Mouse (Mus musculus) left cerebral cortex, postnatal 25 days (tissue): ENCODE measurements around the gene Bcl2l12. TPM values are rescaled to one million over a fixed set of nuclear protein-coding genes. Genes with fewer than 3 reads are reported as not detected.

Source experiments
- microRNA-seq, 2 experiments: library from miRNA; unstranded; fragments of <30 nt; microRNA quantifications; one replicate each; pipeline ENCODE4 v1.2.0; 2022
- total RNA-seq, 2 experiments: library from RNA; stranded (reverse); gene quantifications; 2 replicates each; pipeline ENCODE4 v1.2.3; 2021

Gene Bcl2l12
- total RNA-seq, 2 experiments from 2014 or later: 2.7 TPM

Small RNA genes within 50 kb of the gene (microRNA-seq; reads per million reads assigned to microRNA genes)
- gene Mir7054: 2.0 to 3.2 reads per million in 2 experiments

Other genes starting within 250 kb of the Bcl2l12 start
- under 1 TPM; 0.41 to 0.78 TPM for gene Zfp473, start 247.7 kb downstream of the Bcl2l12 start, total RNA-seq
- 10 to 100 TPM; 27.3 to 30.4 TPM for gene Nup62, start 182.6 kb downstream of the Bcl2l12 start, total RNA-seq
- gene Il4i1, start 182.3 kb downstream of the Bcl2l12 start, total RNA-seq: 1 to 10 TPM; 1.9 to 2.4 TPM
- gene Atf5, start 182.1 kb downstream of the Bcl2l12 start, total RNA-seq: 10 to 100 TPM; 23.3 to 25.5 TPM
- 10 to 100 TPM; 78.5 to 79.1 TPM for gene Akt1s1, start 149.7 kb downstream of the Bcl2l12 start, total RNA-seq
- gene Tbc1d17, start 149.6 kb downstream of the Bcl2l12 start, total RNA-seq: 10 to 100 TPM; 61.6 to 72.9 TPM
- 10 to 100 TPM; 26.4 to 27.3 TPM for gene Pnkp, start 141.6 kb downstream of the Bcl2l12 start, total RNA-seq
- 100 to 1,000 TPM; 286 to 287 TPM for gene Ptov1, start 128.9 kb downstream of the Bcl2l12 start, total RNA-seq
- 10 to 100 TPM; 88.8 to 89.5 TPM for gene Med25, start 106.0 kb downstream of the Bcl2l12 start, total RNA-seq
- 10 to 100 TPM; 20.7 to 25.5 TPM for gene Fuz, start 102.6 kb downstream of the Bcl2l12 start, total RNA-seq
- 100 to 1,000 TPM; 325 to 334 TPM for gene Ap2a1, start 69.2 kb downstream of the Bcl2l12 start, total RNA-seq
- 1 to 10 TPM; 1.6 to 3.6 TPM for gene Tsks, start 55.5 kb downstream of the Bcl2l12 start, total RNA-seq
- gene Cpt1c, start 23.9 kb downstream of the Bcl2l12 start, total RNA-seq: 10 to 100 TPM; 89.3 to 95.9 TPM
- gene Prmt1, start 12.1 kb downstream of the Bcl2l12 start, total RNA-seq: 100 to 1,000 TPM; 140 to 163 TPM
- 10 to 100 TPM; 31.4 to 42.7 TPM for gene Irf3, start 1.1 kb downstream of the Bcl2l12 start, total RNA-seq
- gene Scaf1, start 17.7 kb upstream of the Bcl2l12 start, total RNA-seq: 100 to 1,000 TPM; 161 to 163 TPM
- 10 to 100 TPM; 12.0 to 13.8 TPM for gene Rras, start 19.2 kb upstream of the Bcl2l12 start, total RNA-seq
- 10 to 100 TPM; 59.1 to 65.5 TPM for gene Prr12, start 54.2 kb upstream of the Bcl2l12 start, total RNA-seq
- 10 to 100 TPM; 48.5 to 53.0 TPM for gene Nosip, start 63.7 kb upstream of the Bcl2l12 start, total RNA-seq
- 1 to 10 TPM; 7.3 to 7.6 TPM for gene Prrg2, start 64.0 kb upstream of the Bcl2l12 start, total RNA-seq
- gene Rcn3, start 93.5 kb upstream of the Bcl2l12 start, total RNA-seq: 1 to 10 TPM; 5.3 to 6.0 TPM
- gene Fcgrt, start 105.1 kb upstream of the Bcl2l12 start, total RNA-seq: 10 to 100 TPM; 22.7 to 24.1 TPM
- gene Rps11, start 125.7 kb upstream of the Bcl2l12 start, total RNA-seq: 100 to 1,000 TPM; 410 to 413 TPM
- 100 to 1,000 TPM; 630 to 639 TPM for gene Rpl13a, start 130.0 kb upstream of the Bcl2l12 start, total RNA-seq
- not detected for gene Gm45713, start 137.5 kb upstream of the Bcl2l12 start, total RNA-seq
- gene Flt3l, start 137.7 kb upstream of the Bcl2l12 start, total RNA-seq: 1 to 10 TPM; 3.3 to 5.4 TPM
- 10 to 100 TPM; 45.8 to 49.3 TPM for gene Pih1d1, start 155.6 kb upstream of the Bcl2l12 start, total RNA-seq
- 10 to 100 TPM; 13.6 to 14.1 TPM for gene Aldh16a1, start 155.9 kb upstream of the Bcl2l12 start, total RNA-seq
- 1,000 to 10,000 TPM; 1,365 to 1,520 TPM for gene Slc17a7, start 165.2 kb upstream of the Bcl2l12 start, total RNA-seq
- gene Gfy, start 180.9 kb upstream of the Bcl2l12 start, total RNA-seq: under 1 TPM in 1 of 2 experiments, not detected in 1; 0.18 TPM
- gene Pth2, start 182.3 kb upstream of the Bcl2l12 start, total RNA-seq: not detected
- 1 to 10 TPM; 5.2 to 5.3 TPM for gene Ccdc155, start 206.2 kb upstream of the Bcl2l12 start, total RNA-seq
- 10 to 100 TPM; 25.1 to 29.2 TPM for gene Dkkl1, start 213.4 kb upstream of the Bcl2l12 start, total RNA-seq
- gene Tead2, start 217.0 kb upstream of the Bcl2l12 start, total RNA-seq: 1 to 10 TPM; 2.8 to 5.5 TPM
- 1 to 10 TPM; 2.5 to 4.4 TPM for gene Cd37, start 240.4 kb upstream of the Bcl2l12 start, total RNA-seq
- 1 to 10 TPM; 1.6 to 1.9 TPM for gene Slc6a16, start 242.4 kb upstream of the Bcl2l12 start, total RNA-seq